Mouse (Mus musculus): Measurements from ENCODE around the gene Clps. TPM values are rescaled to one million over a fixed set of nuclear protein-coding genes. Genes with fewer than 3 reads are reported as not detected.
A peak's percentile ranks its signal among the peaks of the same experiment; 100 is the strongest.

The Clps gene
- polyA plus RNA-seq, 1 experiment from 2014 or later: not detected

DNA sequence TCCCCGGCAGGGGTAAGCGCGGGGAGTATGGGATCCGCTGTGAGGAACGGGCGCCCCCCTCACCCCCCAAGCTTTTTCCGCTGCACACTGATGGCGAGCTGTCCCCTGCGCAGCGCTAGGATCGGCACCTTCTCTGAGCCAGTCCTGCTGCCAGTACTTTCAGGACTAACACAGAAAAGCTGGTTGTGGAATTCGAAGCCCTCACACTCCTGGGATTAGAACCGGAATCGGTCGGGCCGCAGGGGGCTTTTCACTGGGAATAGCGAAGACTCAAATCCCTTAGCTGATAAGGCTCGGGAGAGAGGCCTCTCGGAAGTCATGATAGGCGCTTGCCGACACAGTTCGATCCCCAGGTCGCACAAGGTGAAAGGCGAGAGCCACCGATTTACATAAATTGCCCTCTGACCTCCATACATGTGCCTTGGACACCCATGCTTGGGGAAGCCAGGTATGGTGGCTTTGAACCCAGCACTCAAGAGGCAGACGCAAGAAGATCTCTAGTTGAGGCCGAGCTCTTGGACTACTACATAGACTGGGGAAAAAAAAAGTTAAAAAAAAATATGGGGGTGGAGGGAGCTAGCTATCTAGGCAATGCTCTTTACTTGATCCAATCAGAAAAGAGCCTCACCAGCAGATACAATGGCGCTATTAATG, 37.1 kb downstream of the Clps start:
- 8% methylated on average over 28 of the region's 28 CpGs for WGBS
- H3K4me1 ChIP-seq: peaks cover 17% of the 10 kb centered on the region
- no peaks in the 10 kb centered on the region for H3K9me3 ChIP-seq
- H3K27ac ChIP-seq (replicated peaks): peak overlapping the region; percentile 91
- no peaks in the 10 kb centered on the region for H3K36me3 ChIP-seq
- peak overlapping the region; percentile 79 for H3K9ac ChIP-seq (replicated peaks)
- peak overlapping the region; percentile 72 for H3K4me3 ChIP-seq
- no peaks in the 10 kb centered on the region for H3K27me3 ChIP-seq
- peak overlapping the region; percentile 71 for H3K4me2 ChIP-seq (replicated peaks)
- no peak for ATAC-seq (replicated peaks)

DNA sequence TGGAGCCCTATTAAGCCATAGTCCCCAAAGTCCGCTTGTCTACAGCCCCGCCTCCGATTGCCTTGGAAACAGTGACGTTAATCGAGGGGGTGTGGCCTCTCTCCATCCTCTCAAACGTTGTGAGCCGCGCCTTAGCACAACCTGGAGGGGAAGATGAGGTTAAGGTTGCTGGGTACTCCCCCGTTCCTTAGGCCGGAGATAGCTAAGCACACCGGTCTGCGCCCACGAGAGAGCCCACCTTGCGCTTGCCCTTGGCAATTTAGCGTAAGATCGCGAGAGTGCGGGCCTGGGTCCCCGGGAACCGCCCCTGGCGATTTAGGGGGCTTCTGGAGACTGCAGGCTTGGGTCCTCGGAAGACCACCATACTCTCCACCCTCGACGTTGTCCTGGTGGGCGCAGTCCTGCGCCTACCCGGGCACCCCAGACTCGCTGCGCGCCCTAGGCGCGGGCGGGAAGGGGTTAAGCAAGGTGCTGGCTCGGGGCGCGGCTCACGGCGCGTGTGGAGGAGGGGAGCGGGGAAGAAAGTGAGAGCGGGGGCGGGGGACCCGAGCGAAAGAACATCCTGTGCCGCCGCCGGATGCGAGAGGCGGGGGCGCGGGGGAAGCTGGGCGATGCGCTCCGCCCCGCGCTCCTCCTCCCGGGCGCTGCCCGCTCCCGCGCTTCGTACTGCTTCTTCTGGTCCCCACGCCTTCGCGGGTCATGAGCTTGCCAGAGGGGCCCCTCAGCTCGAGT, 37.8 kb downstream of the Clps start:
- Histone ChIP-seq H3K27me3 (no peaks in the 10 kb centered on the region), H3K36me3 (no peaks in the 10 kb centered on the region)
- WGBS: under 1% methylated on average over 54 of the region's 66 CpGs

GRCm38 (mm10) chr17:28521920-28522319, 38.6 kb downstream of the Clps start:
- Histone ChIP-seq H3K9ac (replicated peaks) (peak overlapping the region; percentile 79; the same call in 1 of the 2 replicates), H3K9me3 (no peaks in the 10 kb centered on the region), H3K4me3 (peak overlapping the region; percentile 72), H3K27ac (replicated peaks) (no peak overlapping the region), H3K4me1 (peaks cover 29% of the 10 kb centered on the region), H3K36me3 (no peaks in the 10 kb centered on the region), H3K27me3 (no peaks in the 10 kb centered on the region), H3K4me2 (replicated peaks) (peak overlapping the region; percentile 71)
- 31% methylated on average over 6 of the region's 6 CpGs for WGBS
- ATAC-seq (replicated peaks): no peak

More for the DNA sequence above, 37.8 kb downstream of the Clps start:
- H3K27ac ChIP-seq (replicated peaks): peak overlapping the region; percentile 91
- peaks cover 23% of the 10 kb centered on the region for H3K4me1 ChIP-seq
- peak overlapping the region; percentile 79 for H3K9ac ChIP-seq (replicated peaks)
- peak overlapping the region; percentile 72 for H3K4me3 ChIP-seq
- peak overlapping the region; percentile 71 for H3K4me2 ChIP-seq (replicated peaks)
- H3K9me3 ChIP-seq: no peaks in the 10 kb centered on the region
- peak; percentile 87 for ATAC-seq (replicated peaks)

GRCm38 (mm10) chr17:28521071-28521726, 39.4 kb downstream of the Clps start:
- Histone ChIP-seq H3K27ac (replicated peaks) (no peak overlapping the region), H3K27me3 (no peaks in the 10 kb centered on the region), H3K4me2 (replicated peaks) (no peak overlapping the region), H3K9me3 (no peaks in the 10 kb centered on the region), H3K36me3 (no peaks in the 10 kb centered on the region), H3K9ac (replicated peaks) (no peak overlapping the region), H3K4me3 (no peak overlapping the region), H3K4me1 (peaks cover 29% of the 10 kb centered on the region)
- WGBS: 63% methylated on average over 5 of the region's 5 CpGs
- ATAC-seq (replicated peaks): no peak

GRCm38 (mm10) chr17:28520561-28520960, 40.0 kb downstream of the Clps start:
- Histone ChIP-seq H3K9me3 (no peaks in the 10 kb centered on the region), H3K4me1 (peaks cover 29% of the 10 kb centered on the region), H3K36me3 (no peaks in the 10 kb centered on the region), H3K27me3 (no peaks in the 10 kb centered on the region), H3K27ac (replicated peaks) (no peak overlapping the region), H3K4me2 (replicated peaks) (no peak overlapping the region), H3K9ac (replicated peaks) (no peak overlapping the region), H3K4me3 (no peak overlapping the region)
- WGBS: 75% methylated on average over 4 of the region's 4 CpGs
- ATAC-seq (replicated peaks): no peak

- WGBS: 91% methylated on average over 3 of the region's 3 CpGs
- H3K9ac ChIP-seq (replicated peaks): no peak overlapping the region
- H3K36me3 ChIP-seq: no peaks in the 10 kb centered on the region
- H3K9me3 ChIP-seq: no peaks in the 10 kb centered on the region
- H3K4me2 ChIP-seq (replicated peaks): no peak overlapping the region
- H3K27me3 ChIP-seq: 0 out of 2 replicates have a peak, but pooled peaks cover 4% of the 10 kb centered on the region
- H3K27ac ChIP-seq (replicated peaks): no peak overlapping the region
- H3K4me3 ChIP-seq: no peak overlapping the region
- peaks cover 29% of the 10 kb centered on the region for H3K4me1 ChIP-seq
- no peak for ATAC-seq (replicated peaks)
Observed at GRCm38 (mm10) chr17:28519827-28520226, 40.7 kb downstream of the Clps start.

DNA sequence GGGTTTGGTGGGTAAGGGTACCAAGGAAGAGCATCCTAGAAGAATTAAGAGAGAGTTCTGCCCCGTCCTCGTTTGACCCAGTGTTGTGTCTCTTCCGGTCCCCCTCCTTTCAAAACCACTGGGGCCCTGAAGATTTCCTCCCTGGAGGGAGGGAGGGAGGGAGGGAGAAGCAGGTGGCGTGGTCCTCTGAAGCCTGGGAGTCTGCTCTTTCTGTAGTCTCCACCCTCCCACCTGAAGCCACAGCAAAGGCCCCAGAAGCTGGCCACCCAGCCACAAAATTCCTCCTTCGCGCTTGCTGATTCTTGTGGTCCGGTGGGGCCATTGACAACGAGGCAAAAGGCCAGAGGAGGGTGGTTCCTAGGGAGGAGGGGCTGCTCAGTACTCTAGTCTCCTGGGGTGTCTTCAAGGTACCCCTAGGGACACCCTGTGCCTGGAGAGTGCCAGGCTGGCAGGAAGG, 41.9 kb downstream of the Clps start:
- H3K27ac ChIP-seq (replicated peaks): peak overlapping the region; percentile 83
- H3K4me3 ChIP-seq: peak overlapping the region; percentile 56
- no peaks in the 10 kb centered on the region for H3K9me3 ChIP-seq
- H3K4me2 ChIP-seq (replicated peaks): peak overlapping the region; percentile 98
- 19% methylated on average over 8 of the region's 8 CpGs for WGBS
- peaks cover 29% of the 10 kb centered on the region for H3K4me1 ChIP-seq
- ATAC-seq (replicated peaks): no peak
- H3K27me3 ChIP-seq: 0 out of 2 replicates have a peak, but pooled peaks cover 4% of the 10 kb centered on the region
- peak overlapping the region; percentile 67; the same call in 1 of the 2 replicates for H3K9ac ChIP-seq (replicated peaks)
- no peaks in the 10 kb centered on the region for H3K36me3 ChIP-seq

- H3K9ac ChIP-seq (replicated peaks): peak overlapping the region; percentile 67
- H3K9me3 ChIP-seq: no peaks in the 10 kb centered on the region
- H3K4me2 ChIP-seq (replicated peaks): peak overlapping the region; percentile 98
- WGBS: under 1% methylated on average over 46 of the region's 46 CpGs
- peaks cover 25% of the 10 kb centered on the region for H3K4me1 ChIP-seq
- peak; percentile 57 for ATAC-seq (replicated peaks)
- H3K4me3 ChIP-seq: peak overlapping the region; percentile 56
- peak overlapping the region; percentile 83 for H3K27ac ChIP-seq (replicated peaks)
- no peaks in the 10 kb centered on the region for H3K36me3 ChIP-seq
- H3K27me3 ChIP-seq: 0 out of 2 replicates have a peak, but pooled peaks cover 4% of the 10 kb centered on the region
Observed at GRCm38 (mm10) chr17:28517956-28518614, 42.5 kb downstream of the Clps start.

DNA sequence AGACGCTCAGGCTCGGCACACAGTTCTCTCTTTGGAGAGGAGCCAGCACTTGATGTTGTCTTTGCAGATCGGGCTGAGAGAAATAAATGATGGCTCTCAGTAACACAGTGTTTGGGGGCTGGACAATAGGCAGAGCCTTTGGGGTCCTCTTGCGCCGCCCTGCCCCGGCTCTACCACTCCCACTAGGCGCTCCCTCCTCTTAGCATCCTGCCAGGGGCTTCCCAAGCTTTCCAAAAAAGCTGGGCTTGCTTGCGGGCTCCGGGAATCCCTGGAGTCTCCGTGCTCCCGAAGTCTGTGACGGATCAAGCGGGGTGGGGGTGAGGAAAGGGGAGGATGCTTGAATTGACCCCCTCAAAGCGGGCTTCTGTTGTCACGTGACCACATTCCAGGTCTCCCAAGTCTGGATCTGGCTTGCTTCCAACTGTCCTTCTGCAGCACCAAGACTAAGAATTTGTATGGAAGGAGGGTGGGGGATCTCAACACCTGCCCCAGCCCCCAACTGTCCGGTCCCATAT, 43.1 kb downstream of the Clps start, which contains the start of gene Fkbp5:
Gene Fkbp5, minus strand, starts transcription at position 87 of the 515 bp plus-strand sequence.
- H3K9ac ChIP-seq (replicated peaks): peak within 1 kb of the TSS; percentile 67
- H3K36me3 ChIP-seq: no peaks in the 10 kb centered on the region
- H3K9me3 ChIP-seq: no peaks in the 10 kb centered on the region
- peak within 1 kb of the TSS; percentile 83 for H3K27ac ChIP-seq (replicated peaks)
- 1% methylated on average over 16 of the region's 16 CpGs for WGBS
- H3K4me1 ChIP-seq: peaks cover 25% of the 10 kb centered on the region
- H3K4me2 ChIP-seq (replicated peaks): peak within 1 kb of the TSS; percentile 98
- H3K4me3 ChIP-seq: peak within 1 kb of the TSS; percentile 56
- 0 out of 2 replicates have a peak, but pooled peaks cover 4% of the 10 kb centered on the region for H3K27me3 ChIP-seq
- ATAC-seq (replicated peaks): peak; percentile 27

- Histone ChIP-seq H3K36me3 (no peaks in the 10 kb centered on the region), H3K27me3 (0 out of 2 replicates have a peak, but pooled peaks cover 4% of the 10 kb centered on the region), H3K27ac (replicated peaks) (no peak overlapping the region), H3K4me2 (replicated peaks) (no peak overlapping the region), H3K9ac (replicated peaks) (no peak overlapping the region), H3K4me1 (peaks cover 19% of the 10 kb centered on the region), H3K9me3 (no peaks in the 10 kb centered on the region), H3K4me3 (no peak overlapping the region)
- WGBS: 74% methylated on average over 4 of the region's 4 CpGs
- no peak for ATAC-seq (replicated peaks)
Observed at GRCm38 (mm10) chr17:28516881-28517280, 43.7 kb downstream of the Clps start.

Measured in forebrain, embryonic 15.5 days (tissue).